Mouse (Mus musculus) MEL (cell line): ENCODE results near the gene Tmco4. TPM values are rescaled to one million over a fixed set of nuclear protein-coding genes. Genes with fewer than 3 reads are reported as not detected.
A peak's percentile ranks its signal among the peaks of the same experiment; 100 is the strongest.

Source experiments
- DNase-seq: peaks from one replicate; pipeline ENCODE4 v3.0.0; 2011; ENCODE audit warnings: low read depth, low spot score
- H3K27ac ChIP-seq: 2 replicates; pipeline ENCODE4 v1.5.1; 2012; ENCODE audit warnings: low read depth, mild to moderate bottlenecking, control low read depth, low read length, moderate library complexity; ENCODE audit not compliant: control insufficient read depth
- H3K27me3 ChIP-seq, 2 experiments: fragments of 150-350 bp in 1 of 2; sonication (generic) in 1 of 2; 2 replicates each; pipeline ENCODE4 v1.6.1; 2012; ENCODE audit warnings: low read length in 2 of 2, mild to moderate bottlenecking in 2 of 2, improper control_type of control experiment in 1 of 2, moderate library complexity in 1 of 2; ENCODE audit not compliant: insufficient read depth in 2 of 2, control insufficient read depth in 1 of 2
- H3K36me3 ChIP-seq, 2 experiments: 2 replicates each; pipeline ENCODE4 v1.6.1; 2012 to 2014; ENCODE audit warnings: low read length in 2 of 2, improper control_type of control experiment in 1 of 2, inconsistent platforms in 1 of 2, mild to moderate bottlenecking in 1 of 2; ENCODE audit not compliant: insufficient read depth in 2 of 2, control insufficient read depth in 1 of 2
- H3K4me1 ChIP-seq, 2 experiments: fragments of 150-350 bp in 1 of 2; sonication (generic) in 1 of 2; 2 replicates each; pipeline ENCODE4 v1.6.1; 2012; ENCODE audit warnings: low read length in 2 of 2, improper control_type of control experiment in 1 of 2, mild to moderate bottlenecking in 1 of 2; ENCODE audit not compliant: insufficient read depth in 2 of 2, control insufficient read depth in 1 of 2
- H3K4me3 ChIP-seq, 2 experiments: fragments of 150-350 bp in 1 of 2; sonication (generic) in 1 of 2; 2 replicates each; pipeline ENCODE4 v1.5.1; 2012; ENCODE audit warnings: low read depth in 2 of 2, low read length in 2 of 2, mild to moderate bottlenecking in 2 of 2, moderate library complexity in 2 of 2, control low read depth in 1 of 2, improper control_type of control experiment in 1 of 2; ENCODE audit not compliant: control insufficient read depth in 1 of 2, insufficient read depth in 1 of 2
- H3K79me2 ChIP-seq: 2 replicates; pipeline ENCODE4 v1.6.1; 2012; ENCODE audit warnings: mild to moderate bottlenecking, low read length, moderate library complexity; ENCODE audit not compliant: control insufficient read depth, poor library complexity, insufficient read depth
- H3K9ac ChIP-seq: 2 replicates; pipeline ENCODE4 v1.6.1; 2012; ENCODE audit warnings: low read depth, mild to moderate bottlenecking, control low read depth, low read length, moderate library complexity; ENCODE audit not compliant: control insufficient read depth, poor library complexity, severe bottlenecking
- H3K9me3 ChIP-seq: fragments of 150-350 bp; sonication (generic); replicated peaks from 2 replicates; pipeline ENCODE4 v1.6.1; 2012; ENCODE audit warnings: mild to moderate bottlenecking, low read length, improper control_type of control experiment, moderate library complexity; ENCODE audit not compliant: insufficient read depth
- CHD1 ChIP-seq: IDR thresholded peaks from 2 replicates; pipeline ENCODE4 v1.6.1; 2012; ENCODE audit warnings: low read depth, mild to moderate bottlenecking, inconsistent platforms, low read length, improper control_type of control experiment
- CTCF ChIP-seq, 3 experiments: IDR thresholded peaks in 2 of 3; conservative IDR thresholded peaks in 1 of 3; 2 replicates each; pipeline ENCODE4 v1.5.1; 2011 to 2012; ENCODE audit warnings: low read length in 3 of 3, low read depth in 2 of 3, mild to moderate bottlenecking in 2 of 3, improper control_type of control experiment in 1 of 3, inconsistent platforms in 1 of 3, mixed read lengths in 1 of 3, moderate library complexity in 1 of 3; ENCODE audit not compliant: control insufficient read depth in 1 of 3, insufficient read depth in 1 of 3, poor library complexity in 1 of 3, severe bottlenecking in 1 of 3
- E2F4 ChIP-seq: IDR thresholded peaks from 2 replicates; pipeline ENCODE4 v1.6.1; 2011; ENCODE audit warnings: low read depth, low read length, improper control_type of control experiment, borderline replicate concordance
- ETS1 ChIP-seq: IDR thresholded peaks from 2 replicates; pipeline ENCODE4 v1.6.1; 2012; ENCODE audit warnings: low read depth, mild to moderate bottlenecking, inconsistent platforms, low read length, improper control_type of control experiment, moderate library complexity
- HCFC1 ChIP-seq: IDR thresholded peaks from 2 replicates; pipeline ENCODE4 v1.6.1; 2012; ENCODE audit warnings: low read depth, mild to moderate bottlenecking, inconsistent platforms, low read length, improper control_type of control experiment, moderate library complexity
- MAFK ChIP-seq: IDR thresholded peaks from 2 replicates; pipeline ENCODE4 v1.6.1; 2011; ENCODE audit warnings: low read depth, mild to moderate bottlenecking, low read length, improper control_type of control experiment, borderline replicate concordance
- MAX ChIP-seq: IDR thresholded peaks from 2 replicates; pipeline ENCODE4 v1.6.1; 2011; ENCODE audit warnings: low read length, improper control_type of control experiment
- MAZ ChIP-seq: IDR thresholded peaks from 2 replicates; pipeline ENCODE4 v1.6.1; 2012; ENCODE audit warnings: low read depth, mild to moderate bottlenecking, inconsistent platforms, low read length, improper control_type of control experiment
- MXI1 ChIP-seq: IDR thresholded peaks from 2 replicates; pipeline ENCODE4 v1.6.1; 2011; ENCODE audit warnings: mild to moderate bottlenecking, low read depth, low read length, improper control_type of control experiment
- NELFE ChIP-seq: IDR thresholded peaks from 2 replicates; pipeline ENCODE4 v1.6.1; 2011; ENCODE audit warnings: low read depth, low read length, improper control_type of control experiment
- POLR2A ChIP-seq, 2 experiments: IDR thresholded peaks; 2 replicates each; pipeline ENCODE4 v1.6.1; 2011 to 2012; ENCODE audit warnings: low read length in 2 of 2, mild to moderate bottlenecking in 2 of 2, control low read depth in 1 of 2, improper control_type of control experiment in 1 of 2, low read depth in 1 of 2, moderate library complexity in 1 of 2; ENCODE audit not compliant: control insufficient read depth in 1 of 2, insufficient read depth in 1 of 2, poor library complexity in 1 of 2
- SIN3A ChIP-seq: IDR thresholded peaks from 2 replicates; pipeline ENCODE4 v1.6.1; 2012; ENCODE audit warnings: low read length, improper control_type of control experiment, inconsistent platforms
- SMC3 ChIP-seq: IDR thresholded peaks from 2 replicates; pipeline ENCODE4 v1.6.1; 2011; ENCODE audit warnings: low read depth, low read length, improper control_type of control experiment
- TBP ChIP-seq: IDR thresholded peaks from 2 replicates; pipeline ENCODE4 v1.8.0; 2011; ENCODE audit warnings: low read depth, low read length, improper control_type of control experiment
- TCF12 ChIP-seq: IDR thresholded peaks from 2 replicates; pipeline ENCODE4 v1.6.1; 2014; ENCODE audit warnings: low read depth, mild to moderate bottlenecking, inconsistent platforms, low read length, improper control_type of control experiment, moderate library complexity
- ZNF384 ChIP-seq: IDR thresholded peaks from 2 replicates; pipeline ENCODE4 v1.6.1; 2012; ENCODE audit warnings: low read depth, mild to moderate bottlenecking, inconsistent platforms, low read length, improper control_type of control experiment
- polyA plus RNA-seq, 2 experiments: library from polyadenylated mRNA; stranded (reverse) in 1 of 2; unstranded in 1 of 2; fragments of >175 nt in 1 of 2; fragments of >200 nt in 1 of 2; gene quantifications; 2 replicates each; pipeline versions ENCODE4 v1.2.1 to v1.2.4; 2012; ENCODE audit warnings: low replicate concordance in 2 of 2, low read depth in 1 of 2; ENCODE audit not compliant: insufficient read length in 2 of 2, insufficient read depth in 1 of 2, missing spikeins in 1 of 2
- total RNA-seq: library from RNA; depleted of rRNA; stranded (reverse); fragments of 300-350 nt; gene quantifications from 2 replicates; pipeline ENCODE4 v1.2.3, GENCODE M21; 2012

The Tmco4 gene
- total and polyA plus RNA-seq, 3 experiments = 16.5 to 24.7 TPM; not detected in 1

DNA sequence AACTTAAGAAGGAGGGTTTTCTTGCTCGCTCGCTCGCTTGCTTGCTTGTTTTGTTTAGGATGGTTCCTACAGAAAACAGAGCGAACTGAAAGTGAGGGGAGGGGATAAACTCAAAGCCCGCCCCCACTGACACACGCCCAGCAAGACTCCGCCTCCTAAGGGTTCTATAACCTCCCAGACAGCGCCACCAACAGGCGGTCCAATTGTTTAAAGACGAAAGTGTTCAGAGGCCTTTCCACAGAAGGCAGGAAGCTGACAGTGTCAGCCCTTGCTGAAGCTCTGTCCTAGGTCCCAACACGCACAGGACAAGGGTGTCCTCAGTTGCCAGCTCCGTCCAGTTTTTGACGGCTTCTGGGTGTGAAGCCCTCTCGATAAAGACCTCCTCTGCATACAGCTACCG is 29.0 kb upstream of the Tmco4 start:
- no peaks in the 10 kb centered on the region for H3K79me2 ChIP-seq
- no peaks in the 10 kb centered on the region for H3K9me3 ChIP-seq
- peak overlapping the region; percentile 53 for H3K27ac ChIP-seq
- H3K4me3 ChIP-seq = peak overlapping the region; percentile 77 to 82
- peak; percentile 97 for DNase-seq
- no peaks in the 10 kb centered on the region; a peak in 1 of 4 replicates for H3K36me3 ChIP-seq
- H3K9ac ChIP-seq = peak overlapping the region; percentile 67
- peaks cover 0 to 2% of the 10 kb centered on the region in 2 experiments; a peak in 3 of 4 replicates for H3K4me1 ChIP-seq
- TF ChIP-seq ETS1 (peak; percentile 16; the same call in 1 of the 2 replicates), SIN3A (peak; percentile 88), HCFC1 (peak; percentile 64; the same call in 1 of the 2 replicates), ZNF384 (no peak), MXI1 (peak; percentile 72), SMC3 (peak; percentile 15; the same call in 1 of the 2 replicates), E2F4 (no peak), POLR2A (IDR thresholded peaks at IDR 0.05; ENCODE audit: control insufficient read depth in 1 of 2, insufficient read depth in 1 of 2, low read depth in 1 of 2, low read length in 2 of 2, poor library complexity in 1 of 2) (peak in 1 of 2 experiments; percentile 58; a peak in 1 of 4 replicates), TBP (peak; percentile 93), MAX (no peak), TCF12 (no peak), CTCF (IDR thresholded peaks at IDR 0.05 in 2 of 3, conservative IDR thresholded peaks at IDR 0.05 in 1 of 3; ENCODE audit: control insufficient read depth in 1 of 3, insufficient read depth in 1 of 3, low read depth in 2 of 3, low read length in 3 of 3, poor library complexity in 1 of 3, severe bottlenecking in 1 of 3) (peak; percentile 53 to 70 (median 61)), MAZ (peak; percentile 12; the same call in 1 of the 2 replicates), NELFE (peak; percentile 44; the same call in 1 of the 2 replicates)
- TF ChIP-seq, all 39 proteins: peak for 10
- no peaks in the 10 kb centered on the region for H3K27me3 ChIP-seq

GRCm38 (mm10) chr4:138948257-138948656 is 24.4 kb upstream of the Tmco4 start:
- Histone ChIP-seq H3K27me3 (peaks cover 0 to 2% of the 10 kb centered on the region in 2 experiments; a peak in 2 of 4 replicates), H3K9me3 (no peaks in the 10 kb centered on the region), H3K27ac (no peak overlapping the region), H3K36me3 (no peaks in the 10 kb centered on the region), H3K9ac (no peak overlapping the region), H3K79me2 (no peaks in the 10 kb centered on the region), H3K4me3 (no peak overlapping the region), H3K4me1 (peaks cover 0 to under 1% of the 10 kb centered on the region in 2 experiments; a peak in 2 of 4 replicates)
- DNase-seq = no peak
- TF ChIP-seq CTCF (IDR thresholded peaks at IDR 0.05 in 2 of 3, conservative IDR thresholded peaks at IDR 0.05 in 1 of 3; ENCODE audit: control insufficient read depth in 1 of 3, insufficient read depth in 1 of 3, low read depth in 2 of 3, low read length in 3 of 3, poor library complexity in 1 of 3, severe bottlenecking in 1 of 3) (peak in 1 of 3 experiments; percentile 12; a peak in 1 of 6 replicates), CHD1 (no peak), ETS1 (no peak), MAFK (no peak)
